Mouse (Mus musculus) stomach, postnatal 0 days (tissue): ENCODE results near the gene Sept12.
A peak's percentile ranks its signal among the peaks of the same experiment; 100 is the strongest.

ENCODE experiments used
- CTCF ChIP-seq: IDR thresholded peaks from 2 replicates; pipeline ENCODE4 v1.5.1; 2016; ENCODE audit warnings: antibody characterized with exemption, low read depth, mild to moderate bottlenecking, moderate library complexity
- EP300 ChIP-seq: optimal IDR thresholded peaks from 2 replicates; pipeline ENCODE3; 2016; ENCODE audit warnings: antibody characterized with exemption

DNA sequence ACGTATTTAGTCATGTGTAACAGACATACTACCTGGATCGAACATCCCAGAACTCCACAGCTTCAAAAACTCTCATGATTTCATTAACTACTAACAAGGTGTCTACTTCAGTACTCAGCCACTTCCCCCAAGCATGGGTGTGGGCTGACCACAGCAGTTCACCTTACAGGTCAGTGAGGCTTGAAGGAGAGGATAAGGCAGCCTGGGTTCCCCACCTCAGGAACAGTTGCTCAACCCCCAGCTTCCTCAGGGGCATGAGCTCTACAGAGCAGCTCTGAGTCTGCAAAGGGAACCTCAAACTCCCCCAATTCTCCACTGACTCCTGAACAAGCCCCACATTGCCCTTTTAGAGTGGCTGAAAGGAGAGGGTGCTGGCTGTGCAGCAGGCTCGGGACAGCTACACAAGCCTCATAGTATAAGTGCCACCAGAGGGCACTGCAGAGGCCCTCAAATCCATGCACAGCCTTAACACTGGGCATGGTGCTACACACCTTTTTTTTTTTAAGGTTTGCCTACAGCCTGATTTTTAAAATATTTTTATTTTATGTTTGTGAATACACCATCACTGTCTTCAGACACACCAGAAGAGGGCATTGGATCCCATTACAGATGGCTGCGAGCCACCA, 17.8 kb downstream of the Sept12 start:
- TF ChIP-seq EP300 (no peak), CTCF (peak; percentile 78)
